Mouse (Mus musculus) E14TG2a.4 (cell line): ENCODE measurements around the gene Rtel1.

Source experiments
- CTCF ChIP-seq: conservative IDR thresholded peaks from 2 replicates; pipeline ENCODE4 v1.5.1; 2014; ENCODE audit warnings: low read length
- POU5F1 ChIP-seq: IDR thresholded peaks from 2 replicates; pipeline ENCODE4 v1.6.1; 2014; ENCODE audit warnings: low read length, borderline replicate concordance

DNA sequence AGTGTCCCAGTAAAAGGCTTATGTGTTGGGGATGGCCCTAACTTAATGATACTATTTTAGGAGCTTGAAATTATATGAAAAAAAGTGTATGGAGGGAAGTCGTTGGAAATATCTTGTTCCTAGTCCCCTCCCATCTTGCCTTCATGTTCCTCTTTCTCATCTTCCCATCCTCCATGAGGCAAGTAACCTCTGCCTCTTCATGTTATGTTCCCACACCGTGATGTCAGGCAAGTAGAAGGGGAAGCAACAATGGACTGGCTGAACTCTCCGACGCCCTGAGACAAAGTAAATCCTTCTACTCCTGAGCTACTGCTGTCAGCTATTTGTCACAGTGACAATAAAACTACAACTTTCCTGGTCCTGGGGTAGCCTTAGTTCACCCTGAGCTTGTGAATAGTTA, 44.9 kb upstream of the Rtel1 start:
- no peak for TF ChIP-seq CTCF
- TF ChIP-seq POU5F1, result no peak
